Comparison of ENCODE assay signal across 10 mouse cellular contexts in genomic region chr3:121433359-121433758, GRCm38 (mm10). TPM values are rescaled to one million over a fixed set of nuclear protein-coding genes. Genes with fewer than 3 reads are reported as not detected.
DNase-seq lines count a peak whose midpoint lies in the region; ATAC-seq and TF ChIP-seq lines count a peak whose summit lies in the region.
"Had no signal": no experiment of that assay in that cellular context is flagged by ENCODE, and none has a peak within 500 bp of the region (broad histone marks: within the 10 kb centered on the region; RNA-seq: fewer than 3 reads in every experiment).

No protein-coding gene starts in this region.

- no peaks in the 10 kb centered on the region for H3K9me3 ChIP-seq in heart, embryonic 12.5 days (replicated peaks)
- no peaks in the 10 kb centered on the region for H3K9me3 ChIP-seq in lung, embryonic 14.5 days (ENCODE audit: low read depth, low read length)

- peaks cover 90% of the 10 kb centered on the region for H3K4me1 ChIP-seq in heart, embryonic 12.5 days (replicated peaks)
- H3K4me1 ChIP-seq in lung, embryonic 14.5 days (ENCODE audit: insufficient read depth) = peaks cover 33% of the 10 kb centered on the region
- H3K4me1 ChIP-seq in embryonic fibroblast, embryonic 13.5 days (ENCODE audit: control insufficient read depth, insufficient read depth, low read length) = peaks cover 24% of the 10 kb centered on the region
- peaks cover 33% of the 10 kb centered on the region for H3K4me1 ChIP-seq in olfactory bulb, adult 2 months (ENCODE audit: control insufficient read depth, insufficient read depth, low read length)

- H3K4me2 ChIP-seq in heart, embryonic 12.5 days = no peak overlapping the region; the same call in 1 of the 2 replicates
- no peak overlapping the region for H3K4me2 ChIP-seq in lung, embryonic 14.5 days

- H3K27ac ChIP-seq in heart, embryonic 12.5 days (ENCODE audit: poor library complexity, severe bottlenecking) = peak overlapping the region; percentile 46; the same call in 1 of the 2 replicates
- peak overlapping the region; percentile 51; the same call in 1 of the 2 replicates for H3K27ac ChIP-seq in lung, embryonic 14.5 days (ENCODE audit: low read depth)
- H3K27ac ChIP-seq in embryonic fibroblast, embryonic 13.5 days (ENCODE audit: insufficient read depth, low read length) = peak overlapping the region; percentile 57
- H3K27ac ChIP-seq in olfactory bulb, adult 2 months (ENCODE audit: insufficient read depth, low read depth, low read length) = peak overlapping the region; percentile 11; the same call in 1 of the 2 replicates

- ATAC-seq in heart, embryonic 12.5 days (ENCODE audit: insufficient number of reproducible peaks, low FRiP score) = no peak
- ATAC-seq in lung, embryonic 14.5 days (ENCODE audit: insufficient read depth) = no peak

- no peak for TF ChIP-seq CTCF in lung, embryonic 14.5 days (IDR thresholded peaks at IDR 0.05; ENCODE audit: low read depth)
- TF ChIP-seq CTCF in embryonic fibroblast, embryonic 13.5 days (IDR thresholded peaks at IDR 0.05; ENCODE audit: borderline replicate concordance, insufficient read depth, low read length) = no peak
- no peak for TF ChIP-seq CTCF in olfactory bulb, adult 2 months (IDR thresholded peaks at IDR 0.05; ENCODE audit: insufficient read depth, low read depth, low read length)

- no peaks in the 10 kb centered on the region for H3K27me3 ChIP-seq in heart, embryonic 12.5 days (replicated peaks)
- no peaks in the 10 kb centered on the region for H3K27me3 ChIP-seq in lung, embryonic 14.5 days (ENCODE audit: insufficient read depth, low read length)

- no peak for TF ChIP-seq POLR2A in embryonic fibroblast, embryonic 13.5 days (IDR thresholded peaks at IDR 0.05; ENCODE audit: low read depth, low read length)
- no peak for TF ChIP-seq POLR2A in olfactory bulb, adult 2 months (IDR thresholded peaks at IDR 0.05; ENCODE audit: insufficient read depth, low read depth, low read length)

- 57% methylated on average over 6 of the region's 6 CpGs for WGBS in heart, embryonic 12.5 days
- 70% methylated on average over 6 of the region's 6 CpGs for WGBS in lung, embryonic 14.5 days
- 66% methylated on average over 6 of the region's 6 CpGs for WGBS in olfactory bulb, adult 2 months

- no peak overlapping the region for H3K4me3 ChIP-seq in heart, embryonic 12.5 days
- no peak overlapping the region for H3K4me3 ChIP-seq in lung, embryonic 14.5 days (ENCODE audit: low read depth, low read length)
- H3K4me3 ChIP-seq in embryonic fibroblast, embryonic 13.5 days (ENCODE audit: insufficient read depth, low read length) = no peak overlapping the region
- H3K4me3 ChIP-seq in olfactory bulb, adult 2 months (ENCODE audit: insufficient read depth, low read depth, low read length) = no peak overlapping the region

- no peak overlapping the region for H3K9ac ChIP-seq in heart, embryonic 12.5 days
- no peak overlapping the region for H3K9ac ChIP-seq in lung, embryonic 14.5 days

- H3K36me3 ChIP-seq in heart, embryonic 12.5 days = 0 out of 2 replicates have a peak, but pooled peaks cover 9% of the 10 kb centered on the region
- H3K36me3 ChIP-seq in lung, embryonic 14.5 days (ENCODE audit: insufficient read depth) = peaks cover 6% of the 10 kb centered on the region; the same call in 1 of the 2 replicates

- no peak for DNase-seq in heart, adult 9 months (ENCODE audit: low spot score in 2 of 2)
- no peak for DNase-seq in lung, embryonic 14.5 days
- no peak for DNase-seq in lung, postnatal 10 days
- DNase-seq in embryo, embryonic 9.5 days (ENCODE audit: extremely low spot score) = no peak
- no peak for DNase-seq in right cerebral cortex, postnatal 14 days
- DNase-seq: lung, postnatal 36 days; right cerebral cortex, postnatal 25 days had no signal

RNA-seq across cellular contexts. Expression of gene Cnn3, which starts 7.1 kb away (rescaled TPM):
- 455 and 460 TPM in 2 replicates for polyA plus RNA-seq in heart, embryonic 12.5 days (2016; fragmentation: Nextera tagmentation; extraction: Ambion mirVana)
- polyA plus RNA-seq in lung, embryonic 14.5 days (2014; fragmentation: Nextera tagmentation; extraction: Ambion mirVana) = 671 and 678 TPM in 2 replicates
- polyA plus RNA-seq in embryonic fibroblast, embryonic 13.5 days (2011; ENCODE audit: insufficient read length, low read depth, missing spikeins) = 720 and 799 TPM in 2 replicates
- not detected in 2 replicates for polyA plus RNA-seq in olfactory bulb, adult 2 months (2012; ENCODE audit: insufficient read depth, insufficient read length, low replicate concordance, missing spikeins)
